Mouse (Mus musculus) CD8-positive naive resting alpha-beta T cell, adult 57 days (primary cell): ENCODE measurements around the gene F8. TPM values are rescaled to one million over a fixed set of nuclear protein-coding genes. Genes with fewer than 3 reads are reported as not detected.

ENCODE experiments used
- total RNA-seq: library from RNA; stranded (reverse); gene quantifications from one replicate; pipeline ENCODE4 v1.2.4, GENCODE M21; 2023

The F8 gene
- total RNA-seq: 0.61 TPM

GRCm38 (mm10) chrX:75382195-75382771 is at the start of gene F8, which contains the start of gene Fundc2:
F8 (minus strand) TSS chrX:75382615.
Fundc2 (plus strand) TSS chrX:75382399.

GRCm38 (mm10) chrX:75415936-75416785 is 33.7 kb upstream of the F8 start, which contains the start of the genes Cmc4, Mtcp1 and Brcc3:
Cmc4 (minus strand) TSS chrX:75416584.
Mtcp1 (minus strand) TSS chrX:75416588.
Brcc3 (plus strand) TSS chrX:75416628.

GRCm38 (mm10) chrX:75163670-75164069 is 218.7 kb downstream of the F8 start, which contains the start of gene Smim9:
Smim9 (minus strand) TSS chrX:75163770.

GRCm38 (mm10) chrX:75130467-75131160 is 251.8 kb downstream of the F8 start, which contains the start of gene Mpp1:
Mpp1 (minus strand) TSS chrX:75131016.

Other genes starting within 250 kb of the F8 start
- gene Smim9, start 218.8 kb downstream of the F8 start, total RNA-seq: not detected
- gene Fundc2, start 216 bp downstream of the F8 start, total RNA-seq: 44.8 TPM
- gene Cmc4, start 34.0 kb upstream of the F8 start, total RNA-seq: 10.0 TPM
- 12.8 TPM for gene Mtcp1, start 34.0 kb upstream of the F8 start, total RNA-seq
- gene Brcc3, start 34.0 kb upstream of the F8 start, total RNA-seq: 36.6 TPM
- gene Vbp1, start 131.7 kb upstream of the F8 start, total RNA-seq: 64.4 TPM
- gene Rab39b, start 195.6 kb upstream of the F8 start, total RNA-seq: not detected